Mouse (Mus musculus): ENCODE results near the gene Ccin.

- TF ChIP-seq CTCF (IDR thresholded peaks at IDR 0.05; ENCODE audit: control insufficient read depth, insufficient read depth, insufficient replicate concordance, low read depth, low read length) (no peak), POLR2A (IDR thresholded peaks at IDR 0.05; ENCODE audit: control insufficient read depth, low read depth, low read length) (no peak)
Observed at GRCm38 (mm10) chr4:43957846-43958461, 25.3 kb upstream of the Ccin start.
